Mouse (Mus musculus) embryo, embryonic 11 days (tissue): Measurements from ENCODE around the gene Xpc.

Experiments used
- DNase-seq: peaks from one replicate; pipeline ENCODE4 v3.0.0-alpha.2; 2015

Xpc gene

DNA sequence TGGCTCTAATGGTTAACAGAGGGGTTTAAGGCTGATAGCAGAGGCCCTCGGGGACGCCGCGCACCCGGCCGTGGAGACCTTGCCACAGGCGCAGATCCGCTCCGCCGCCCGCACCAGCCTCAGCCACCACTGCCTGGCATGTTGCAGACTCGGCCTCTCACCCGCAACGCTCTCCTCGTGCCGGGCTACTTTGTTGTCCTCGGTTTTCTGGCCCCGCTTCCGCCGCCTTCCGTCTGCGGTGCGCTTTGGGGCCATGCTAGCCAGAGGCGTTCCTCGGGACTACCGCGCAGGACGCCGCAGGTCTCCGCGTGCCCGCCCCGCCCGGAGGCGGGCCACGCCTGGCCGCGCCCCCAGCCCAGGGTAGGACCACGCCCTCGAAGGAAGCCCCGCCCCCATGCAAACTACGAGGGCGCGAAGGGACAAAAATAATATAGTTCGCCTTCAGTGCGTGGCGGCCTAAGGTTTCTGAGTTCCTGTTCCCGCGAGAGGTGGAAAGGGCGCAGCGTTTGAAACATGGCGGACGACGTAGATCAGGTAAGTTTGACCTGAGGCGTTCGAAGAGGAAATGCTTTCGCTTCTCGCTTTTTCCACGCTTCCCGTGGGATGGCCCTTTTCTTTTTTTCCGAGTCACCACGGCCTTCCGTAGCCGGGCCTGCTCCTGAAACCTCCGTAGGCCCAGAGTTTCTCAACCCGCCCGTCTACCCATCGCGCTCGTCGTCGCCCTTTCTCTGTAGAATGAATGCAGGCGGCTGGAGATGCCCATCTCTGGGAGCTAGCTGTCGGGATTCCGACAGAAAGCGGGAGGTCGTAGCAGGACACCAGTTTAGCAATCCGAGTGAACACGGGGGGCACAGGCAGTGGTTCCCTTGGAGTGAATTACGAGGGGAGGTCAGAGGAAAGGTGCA is at the start of gene Xpc, which contains the start of gene Lsm3:
Gene Xpc (minus strand): TSS at position 344 of the 905 bp plus-strand sequence.
Gene Lsm3 (plus strand): TSS at position 384 of the 905 bp plus-strand sequence.
- peak; percentile 98 for DNase-seq

DNA sequence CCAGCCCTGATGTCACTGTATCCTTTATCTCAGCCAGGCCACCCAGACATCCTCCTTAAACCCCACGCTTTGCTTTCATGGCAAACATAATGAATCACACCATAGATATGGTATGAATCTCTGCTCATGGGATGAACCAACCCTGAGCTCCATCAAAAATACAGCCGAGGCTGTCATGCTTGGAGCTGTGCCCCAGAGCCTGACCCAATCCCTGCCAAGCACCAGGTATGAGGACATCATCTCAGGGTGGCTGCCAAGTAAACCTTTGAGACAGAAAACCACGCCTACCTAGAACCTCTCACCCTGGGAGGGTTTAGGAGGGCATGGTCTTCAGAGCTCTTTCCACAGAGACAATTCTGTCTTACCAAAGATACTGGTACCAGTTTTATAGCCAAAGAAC is 47.3 kb upstream of the Xpc start:
- DNase-seq, result no peak

DNA sequence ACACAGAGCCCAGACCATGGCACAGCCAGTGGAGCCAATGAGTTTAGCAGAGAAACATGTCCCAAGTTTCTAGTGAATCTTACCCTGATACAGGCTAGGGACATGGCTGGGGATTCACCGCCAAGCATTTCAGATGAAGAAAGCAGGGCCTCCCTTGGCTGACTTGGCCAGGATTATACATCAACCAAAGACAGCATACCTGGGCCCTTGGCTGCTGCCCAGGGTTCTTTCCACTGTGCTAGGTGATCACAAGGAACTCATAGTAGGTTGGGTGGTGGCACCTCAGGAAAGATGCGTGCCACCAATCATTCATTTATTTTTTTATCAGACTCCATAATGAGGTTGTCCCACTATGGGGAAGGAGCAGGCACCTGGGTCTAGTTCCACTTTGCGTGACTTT is 44.5 kb upstream of the Xpc start:
- DNase-seq, result no peak

DNA sequence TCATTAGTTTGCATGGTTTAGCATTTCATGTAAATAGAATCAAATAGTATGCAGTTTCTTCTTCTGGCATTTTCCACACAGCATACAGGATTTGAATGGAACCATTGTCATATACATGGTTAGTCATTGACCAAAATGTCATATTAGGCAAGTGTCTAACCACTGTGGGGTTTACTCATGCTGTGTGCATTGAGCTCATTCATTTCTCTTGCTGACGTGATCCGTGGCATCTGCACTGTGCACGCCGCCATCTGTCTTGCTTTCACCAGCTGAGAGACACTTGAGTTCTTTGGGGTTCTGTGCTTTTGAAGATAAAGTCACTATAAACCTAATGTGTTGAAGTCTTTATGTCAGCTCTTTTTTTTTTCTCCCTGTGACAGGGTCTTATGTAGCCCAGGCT is 43.7 kb upstream of the Xpc start:
- DNase-seq, result no peak

DNA sequence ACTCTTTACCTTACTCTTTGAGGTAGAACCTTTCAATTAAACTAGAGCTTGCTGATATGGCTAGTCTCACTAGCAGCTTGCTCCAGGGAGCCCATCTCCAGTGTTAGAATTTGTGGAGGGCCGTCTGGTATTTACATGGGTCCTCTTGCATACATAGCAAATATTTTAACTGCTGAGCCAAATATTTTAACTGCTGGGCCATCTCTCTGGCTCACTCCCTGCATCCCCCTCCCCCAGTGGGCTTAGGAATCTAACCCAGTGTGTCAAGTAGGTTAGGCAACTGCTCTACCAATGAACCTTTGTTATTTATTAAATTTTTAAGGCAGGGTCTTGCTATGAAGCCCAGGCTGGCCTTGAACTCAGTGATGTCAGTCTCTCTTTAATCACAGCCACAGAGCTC is 42.9 kb upstream of the Xpc start:
- no peak for DNase-seq

DNA sequence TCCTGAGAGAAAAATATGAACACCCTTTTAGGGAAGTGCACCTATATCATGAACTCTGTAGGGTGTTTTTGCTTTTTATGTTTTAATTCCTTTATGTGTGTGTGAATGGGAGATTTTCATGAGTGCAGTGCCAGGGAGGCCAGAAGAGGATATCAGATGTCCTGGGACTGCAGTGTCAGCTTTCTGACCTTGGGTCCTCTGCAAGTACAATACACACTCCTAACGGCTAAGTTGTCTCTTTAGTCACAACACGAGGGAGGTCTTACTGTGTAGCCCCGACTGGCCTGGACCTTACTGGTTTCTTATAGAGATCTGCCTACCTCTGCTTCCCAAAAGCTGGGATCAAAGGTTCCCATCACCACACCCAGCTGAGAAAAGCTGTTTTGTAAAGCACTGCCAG is 37.0 kb upstream of the Xpc start:
- DNase-seq, result no peak

DNA sequence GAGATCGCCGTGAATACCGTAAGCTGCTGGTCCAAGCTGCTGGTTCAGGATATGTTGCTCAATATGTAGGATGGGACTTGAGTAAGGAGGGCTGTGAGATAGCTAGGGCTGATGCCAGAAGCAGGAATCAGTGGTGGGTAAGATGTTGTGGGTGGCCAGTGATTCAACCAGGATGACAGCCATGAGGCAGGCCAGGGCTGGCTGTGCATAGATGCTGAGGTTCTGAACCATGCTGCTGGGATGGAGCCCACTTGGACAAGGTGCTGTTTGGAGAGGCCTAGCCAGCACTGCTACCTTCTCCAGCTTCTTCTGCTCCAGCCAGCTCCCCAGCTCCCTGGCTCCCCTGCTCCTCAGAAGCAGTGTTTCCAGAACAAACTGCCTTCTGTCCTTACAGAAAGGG is 36.0 kb upstream of the Xpc start:
- DNase-seq, result no peak

DNA sequence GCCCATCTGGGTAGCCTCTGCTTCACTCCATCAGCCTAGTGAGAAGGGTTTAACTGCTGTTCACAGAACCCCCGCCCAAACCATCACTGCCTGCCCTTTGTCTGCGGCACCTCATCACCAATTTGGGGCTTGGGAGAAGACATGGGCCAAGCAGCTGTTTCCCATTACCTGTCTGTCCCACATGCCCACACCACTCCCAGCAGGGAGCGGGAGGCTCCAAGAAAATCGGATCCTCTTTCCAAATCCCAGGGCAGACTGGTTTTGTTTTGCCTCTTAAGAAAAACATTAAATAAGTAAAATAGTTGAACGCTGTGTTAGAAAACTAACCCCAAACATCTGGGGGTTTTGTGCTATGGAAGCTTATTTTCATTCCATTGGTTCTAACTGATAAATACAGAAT is 33.9 kb upstream of the Xpc start:
- DNase-seq, result peak; percentile 71

DNA sequence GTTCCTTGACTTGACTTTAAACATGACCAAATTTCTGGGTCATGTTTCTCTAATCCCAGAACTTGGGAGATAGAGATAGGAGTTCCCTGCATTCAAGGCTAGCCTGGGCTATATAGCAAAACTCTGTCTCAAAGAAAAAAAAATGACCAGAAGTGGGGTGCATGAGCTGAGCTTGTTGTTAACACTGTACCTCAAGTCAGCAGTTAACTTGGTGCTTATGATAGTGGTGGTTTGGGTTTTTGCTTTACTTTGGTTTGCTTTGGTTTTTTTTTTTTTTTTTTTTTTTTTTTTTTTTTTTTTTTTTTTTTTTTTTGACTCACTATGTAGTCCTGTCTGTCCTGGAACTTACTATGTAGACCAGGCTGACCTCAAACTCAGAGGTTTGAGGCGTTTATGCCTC is 31.6 kb upstream of the Xpc start:
- no peak for DNase-seq

DNA sequence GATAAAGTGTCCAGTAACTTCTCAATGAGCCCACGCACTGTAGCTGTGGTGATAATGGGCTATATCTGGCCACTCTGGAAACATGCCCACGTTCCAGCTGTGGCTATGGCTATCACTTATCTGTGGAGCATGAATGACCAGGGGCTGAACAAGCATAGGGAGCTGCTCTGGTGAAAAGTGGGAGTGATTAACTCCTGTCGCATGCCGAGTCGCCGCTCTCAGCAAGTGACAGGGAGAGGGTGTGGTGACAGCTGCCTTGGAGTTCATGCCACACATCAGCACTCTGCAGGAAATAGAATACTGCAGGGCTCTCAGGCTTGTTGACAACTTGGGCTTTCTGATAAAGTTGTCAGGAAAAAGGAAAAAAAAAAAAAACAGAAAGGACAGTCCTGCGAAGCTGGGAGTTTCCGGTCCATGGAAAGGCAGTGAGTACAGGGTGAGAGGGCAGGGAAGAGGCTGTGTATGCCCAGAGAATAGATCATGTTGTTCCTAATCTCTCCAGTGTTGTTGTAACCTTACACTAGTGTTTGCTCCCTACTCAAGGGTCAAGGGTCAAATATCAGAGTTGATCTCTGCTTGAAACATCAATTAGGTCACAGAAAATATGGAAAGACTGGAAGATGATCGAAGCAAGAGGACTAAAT is 30.7 kb upstream of the Xpc start:
- no peak for DNase-seq

DNA sequence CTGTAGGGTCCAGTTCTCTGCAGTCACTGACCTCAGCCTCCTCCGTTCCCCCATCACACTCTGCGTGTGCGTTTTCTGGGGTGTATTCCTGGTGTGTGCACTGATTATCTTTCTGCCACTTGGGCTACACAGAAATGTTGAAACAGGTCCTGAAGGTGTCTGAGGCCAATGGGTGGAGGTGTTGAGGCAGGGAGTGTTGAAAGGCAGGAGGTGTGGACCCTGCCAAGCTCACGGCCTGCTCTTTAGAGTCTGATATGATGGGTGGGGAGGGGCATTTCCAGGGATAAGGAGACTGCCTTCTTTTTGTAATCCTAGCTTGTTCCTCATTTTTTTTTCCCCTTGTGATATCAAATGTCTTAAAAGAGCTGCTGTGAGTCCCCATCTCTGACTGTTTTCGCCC is 27.4 kb upstream of the Xpc start:
- DNase-seq, result no peak

DNA sequence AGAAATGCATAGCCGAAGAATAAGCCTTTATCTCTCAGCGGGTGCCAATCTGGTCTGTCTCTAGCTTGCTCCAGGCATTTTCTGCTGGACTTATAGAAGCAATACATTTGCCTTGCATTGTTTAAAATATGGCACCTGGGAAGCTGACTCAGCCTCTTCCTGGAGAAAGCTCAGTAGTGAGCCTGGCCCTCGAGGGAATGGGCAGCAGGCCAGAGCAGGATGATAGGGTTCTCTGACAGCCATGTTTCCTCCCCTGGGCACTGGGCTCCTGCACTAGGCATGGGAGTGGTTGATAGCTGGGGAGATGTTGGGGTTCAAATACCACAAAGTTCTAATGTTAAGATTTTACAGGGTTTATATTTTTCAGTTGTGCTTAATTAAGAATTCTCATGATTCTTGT is 25.6 kb upstream of the Xpc start:
- DNase-seq, result no peak

DNA sequence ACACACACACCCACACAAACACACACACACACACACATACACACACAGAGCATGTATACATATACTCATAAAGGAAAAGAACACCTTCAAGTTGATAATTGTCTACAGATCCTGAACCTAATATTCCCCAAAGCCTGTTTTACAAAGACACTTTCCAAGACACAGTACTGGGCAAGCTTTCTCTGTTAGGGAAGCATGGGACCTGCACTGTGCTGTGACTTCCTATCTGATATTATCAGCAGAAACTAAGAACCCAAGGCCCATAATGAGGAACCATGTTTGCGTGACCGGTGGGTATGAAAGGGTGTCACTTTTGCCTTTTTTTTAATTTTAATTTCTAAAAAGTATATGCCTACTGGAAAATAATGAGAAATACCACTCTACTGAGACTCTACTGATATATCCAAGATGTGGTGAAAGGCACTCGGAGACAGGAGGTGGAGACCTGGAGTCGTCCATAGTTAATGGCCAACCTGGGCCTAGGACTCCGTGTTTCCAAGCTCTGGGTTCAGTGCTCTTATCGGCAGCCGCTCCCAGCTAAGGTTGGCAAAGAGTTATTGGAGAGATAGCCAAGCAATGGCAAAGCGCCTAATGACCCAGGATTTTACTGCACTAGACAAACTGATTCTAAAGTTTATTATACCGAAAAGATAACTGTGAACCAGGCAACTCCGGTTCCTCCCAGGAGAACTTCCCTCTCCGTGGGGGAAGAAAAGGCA is 20.5 kb upstream of the Xpc start:
- DNase-seq, result no peak

DNA sequence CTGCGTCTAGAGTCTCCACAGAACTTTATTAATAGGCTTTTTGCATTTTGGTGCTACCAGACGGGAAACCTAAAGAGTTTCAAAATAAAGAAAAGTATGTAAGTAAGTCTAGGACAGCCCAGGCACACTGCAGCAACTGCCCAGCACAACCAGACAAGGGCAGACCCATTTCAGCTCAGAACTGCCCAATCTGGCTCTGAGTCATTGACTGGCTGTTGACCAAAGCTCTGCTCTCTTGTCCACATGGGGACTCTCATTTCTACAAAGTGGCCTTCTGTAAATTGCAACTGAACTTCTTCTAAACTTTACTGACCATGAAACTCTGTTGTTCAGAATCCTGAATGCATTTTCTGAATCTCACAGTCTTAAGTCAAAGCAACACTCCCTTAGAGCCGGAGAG is 19.5 kb upstream of the Xpc start:
- no peak for DNase-seq

DNA sequence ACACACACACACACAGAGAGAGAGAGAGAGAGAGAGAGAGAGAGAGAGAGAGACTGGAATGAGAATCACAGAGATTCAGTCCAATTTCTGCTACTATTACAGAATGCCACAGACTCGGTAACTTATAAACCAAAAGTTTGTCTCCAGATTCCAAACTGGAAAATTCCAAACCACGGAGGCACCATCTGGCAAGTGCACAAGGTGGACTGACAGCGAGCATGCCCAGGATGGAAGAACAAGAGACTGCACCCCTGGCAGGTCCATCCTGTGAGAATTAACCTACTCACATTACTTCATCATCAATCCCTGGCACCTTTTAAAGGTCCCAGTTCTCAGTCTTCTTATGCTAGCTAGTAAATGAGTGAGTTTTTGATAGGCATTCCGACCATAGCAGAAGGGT is 18.6 kb upstream of the Xpc start:
- DNase-seq, result no peak

DNA sequence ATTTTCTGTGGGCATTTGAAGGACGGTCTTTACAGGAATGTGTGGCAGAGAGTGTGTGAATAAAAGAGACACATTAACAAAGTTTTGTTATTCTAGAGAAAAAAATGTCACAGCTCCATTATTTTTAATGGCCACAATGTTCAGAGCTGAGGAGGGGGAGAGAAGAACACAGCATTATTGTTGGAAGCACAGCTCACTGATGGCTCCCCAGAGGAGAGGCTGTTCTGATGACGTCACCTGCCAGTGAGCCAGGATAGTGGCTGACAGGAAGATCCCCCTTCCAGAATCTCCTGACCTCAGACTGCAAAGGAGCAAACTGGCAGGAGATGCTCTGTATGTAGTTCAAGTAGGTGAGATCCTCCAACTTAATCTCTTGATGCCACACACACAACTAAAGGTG is 18.1 kb upstream of the Xpc start:
- no peak for DNase-seq

DNA sequence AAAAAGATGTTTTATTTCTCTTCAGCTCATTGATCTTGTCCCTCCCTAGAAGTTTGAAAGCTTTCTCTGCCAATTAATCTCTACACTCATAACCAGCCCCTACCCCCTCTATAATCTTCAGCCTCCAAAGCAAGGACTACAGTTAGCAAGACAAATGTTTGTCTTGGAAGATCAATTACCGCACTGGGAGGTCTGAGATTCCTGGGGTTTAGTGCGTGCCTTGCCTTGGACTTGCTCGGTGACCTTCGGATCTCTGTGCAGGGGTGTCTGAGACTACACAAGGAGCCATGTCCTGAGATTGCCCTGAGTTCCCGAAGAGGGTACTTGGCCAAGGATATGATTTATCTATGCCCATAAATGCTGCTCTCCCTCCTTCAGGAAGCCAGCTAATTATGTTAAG is 17.7 kb upstream of the Xpc start:
- peak; percentile 54 for DNase-seq

DNA sequence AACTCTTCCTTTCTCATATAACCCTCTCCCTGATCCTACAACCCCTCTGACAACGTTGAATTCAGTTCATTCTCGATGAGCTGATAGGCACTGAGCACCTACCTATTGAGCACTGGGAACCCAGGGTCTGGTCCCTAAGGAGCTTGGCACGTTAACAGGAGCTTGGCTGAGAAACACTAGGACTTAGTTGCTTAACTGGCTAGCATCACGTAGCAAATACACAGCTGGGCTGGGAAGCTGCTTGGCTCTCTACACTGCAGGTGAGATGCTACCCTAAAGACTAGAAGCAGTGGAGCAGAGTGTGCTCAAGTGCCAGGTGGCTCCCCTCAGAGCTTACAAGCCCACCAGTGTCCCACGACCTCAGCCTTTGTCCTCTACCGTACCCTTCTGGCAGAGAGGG is 17.0 kb upstream of the Xpc start:
- DNase-seq, result no peak

DNA sequence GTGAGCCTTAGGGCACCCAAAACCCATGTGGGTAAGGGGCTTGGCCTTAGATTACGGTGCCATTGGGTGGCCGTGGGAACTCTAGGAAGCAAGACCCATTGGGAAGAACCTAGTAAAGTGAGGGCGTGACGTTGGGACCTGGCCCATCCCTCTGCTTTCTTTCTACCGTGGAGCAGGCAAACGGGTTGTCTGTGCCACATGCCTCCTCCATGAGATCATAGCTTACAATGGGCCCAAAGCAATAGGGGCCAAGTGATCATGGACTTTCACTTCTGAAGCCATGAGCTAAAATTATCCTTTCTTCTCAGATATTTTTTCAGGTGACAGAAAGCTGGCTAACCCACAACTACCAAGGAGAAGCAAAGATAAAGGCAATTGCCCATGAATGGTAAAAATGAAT is 15.6 kb upstream of the Xpc start:
- no peak for DNase-seq

DNA sequence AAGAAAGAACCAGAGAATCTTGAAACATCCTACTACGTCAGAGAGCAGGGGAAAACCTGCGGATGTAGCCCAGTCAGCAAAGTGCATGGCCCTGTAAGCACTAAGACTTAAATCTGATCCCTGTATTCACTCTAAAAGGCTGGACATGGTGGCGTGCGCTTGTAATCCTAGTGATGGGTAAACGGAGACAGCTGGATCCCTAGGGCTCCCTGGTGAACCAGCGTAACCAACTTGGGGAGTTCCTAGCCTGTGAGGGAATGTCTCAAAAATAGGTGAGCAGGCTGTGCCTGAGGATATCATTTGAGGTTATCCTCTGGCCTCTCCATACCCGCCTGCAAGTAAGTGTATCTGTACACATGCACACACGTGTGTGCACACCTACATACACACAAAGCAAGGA is 15.0 kb upstream of the Xpc start:
- DNase-seq, result no peak

DNA sequence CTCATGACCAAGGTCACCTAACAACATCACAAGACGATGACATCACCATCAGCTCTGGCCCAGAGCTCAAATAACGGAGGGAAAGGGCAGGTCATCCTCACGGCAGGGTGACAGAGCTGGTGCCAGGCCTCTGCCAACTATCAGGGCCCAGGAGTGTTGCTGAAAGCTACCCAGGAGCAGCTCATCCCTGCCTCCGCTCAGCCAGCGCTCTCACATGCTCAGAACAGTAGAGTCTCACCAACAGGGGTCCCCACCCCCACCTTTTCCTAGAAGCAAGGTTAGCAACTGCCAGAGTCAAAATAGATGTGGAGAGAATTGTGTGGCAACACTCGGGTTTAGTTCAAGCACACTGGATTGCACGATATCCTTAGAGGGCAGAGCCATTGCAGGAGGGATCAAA is 12.6 kb upstream of the Xpc start:
- no peak for DNase-seq

DNA sequence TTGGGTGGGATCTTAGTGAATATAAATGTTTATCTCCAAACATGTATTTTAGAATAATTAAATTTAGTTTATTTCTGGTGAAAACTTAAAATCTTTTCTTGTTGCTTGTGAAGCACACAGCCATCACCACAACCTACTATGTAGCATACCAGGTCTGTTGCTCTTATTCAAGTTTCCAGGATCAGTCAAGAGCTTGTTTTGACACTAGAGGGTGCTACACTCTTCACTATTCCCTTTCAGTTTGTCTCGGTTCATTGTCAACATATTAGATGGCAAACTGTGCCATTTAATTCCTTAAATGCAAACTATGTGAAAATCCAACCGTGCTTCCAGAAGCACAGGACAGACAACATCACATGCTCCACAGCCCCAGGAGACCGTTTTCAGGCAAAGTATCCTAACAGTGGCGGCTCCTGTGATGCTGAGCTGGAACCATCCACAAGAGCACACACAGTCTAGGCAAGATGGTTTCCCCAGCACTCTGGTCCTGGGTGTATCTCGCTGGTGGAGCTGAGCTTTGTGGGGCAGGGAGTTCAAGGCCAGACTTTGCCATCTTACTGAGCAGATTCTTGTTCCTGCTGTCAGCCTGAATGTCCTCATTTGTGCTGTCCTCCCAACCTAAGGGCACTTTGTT is 11.7 kb upstream of the Xpc start:
- peak; percentile 69 for DNase-seq

DNA sequence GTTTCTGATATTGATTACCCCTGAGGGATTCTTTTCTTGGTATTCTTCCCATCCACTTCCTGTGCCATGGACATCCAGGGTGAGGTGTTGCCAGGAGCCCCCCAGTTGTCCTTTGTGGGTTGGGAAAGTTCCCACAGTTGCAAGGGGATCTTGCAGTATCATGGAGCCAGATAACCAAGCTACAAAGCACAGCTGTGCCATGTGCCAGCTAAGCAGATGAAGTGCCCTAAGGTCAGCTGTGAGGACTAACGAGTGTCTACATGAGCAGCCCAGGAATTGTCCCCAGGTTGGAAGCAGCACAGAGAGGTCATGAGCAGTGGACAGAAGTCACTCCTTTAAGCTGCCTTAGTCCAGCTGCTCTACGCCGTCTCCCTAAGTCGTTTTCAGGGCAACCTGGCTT is 9.9 kb upstream of the Xpc start:
- DNase-seq, result no peak
